Mouse (Mus musculus) small intestine, adult 2 months (tissue): ENCODE results near the gene Ppard. TPM values are rescaled to one million over a fixed set of nuclear protein-coding genes. Genes with fewer than 3 reads are reported as not detected.
A peak's percentile ranks its signal among the peaks of the same experiment; 100 is the strongest.
"Not testable (repeated sequence)": the region's sequence is repeated elsewhere in the genome, so short reads cannot be mapped to it uniquely, and the experiment has no call there.

Source experiments
- H3K27ac ChIP-seq: fragments of 200-500 bp; 2 replicates; pipeline ENCODE4 v1.5.1; 2012; ENCODE audit warnings: low read depth, low read length, control low read depth, inconsistent platforms; ENCODE audit not compliant: insufficient read depth
- H3K27me3 ChIP-seq: fragments of 200-500 bp; 2 replicates; pipeline ENCODE4 v1.6.1; 2012; ENCODE audit warnings: mild to moderate bottlenecking, moderate library complexity, low read length, inconsistent platforms; ENCODE audit not compliant: control insufficient read depth, insufficient read depth
- H3K36me3 ChIP-seq: fragments of 200-500 bp; 2 replicates; pipeline ENCODE4 v1.6.1; 2012; ENCODE audit warnings: mild to moderate bottlenecking, low read length, control low read depth, inconsistent platforms; ENCODE audit not compliant: control insufficient read depth, insufficient read depth
- H3K4me1 ChIP-seq: fragments of 200-500 bp; 2 replicates; pipeline ENCODE4 v1.6.1; 2012; ENCODE audit warnings: low read length, inconsistent platforms, mixed read lengths; ENCODE audit not compliant: control insufficient read depth, insufficient read depth, insufficient read length
- H3K4me3 ChIP-seq: fragments of 200-500 bp; 2 replicates; pipeline ENCODE4 v1.5.1; 2012; ENCODE audit warnings: low read depth, mild to moderate bottlenecking, control low read depth, inconsistent platforms, low read length, moderate library complexity
- CTCF ChIP-seq: fragments of 200-500 bp; IDR thresholded peaks from 2 replicates; pipeline ENCODE4 v1.5.1; 2012; ENCODE audit warnings: low read depth, mild to moderate bottlenecking, control low read depth, inconsistent platforms, low read length, moderate library complexity, mixed read lengths; ENCODE audit not compliant: insufficient replicate concordance, insufficient read length; ENCODE audit errors: extremely low read depth
- POLR2A ChIP-seq: fragments of 200-500 bp; IDR thresholded peaks from 2 replicates; pipeline ENCODE4 v1.6.1; 2012; ENCODE audit warnings: low read depth, mild to moderate bottlenecking, control low read depth, inconsistent platforms, low read length, moderate library complexity
- WGBS: fragments of 180-500 bp; shearing (Covaris S2); methylation state at CpG from one replicate; pipeline ENCODE4 v1.1.7; 2018; 5-methylcytosine and 5-hydroxymethylcytosine counted together
- polyA plus RNA-seq: library from polyadenylated mRNA; depleted of rRNA; stranded (reverse); fragments of >200 nt; gene quantifications from 2 replicates; pipeline ENCODE4 v1.2.3, GENCODE M21; 2012

Gene Ppard
- polyA plus RNA-seq, 1 experiment = 203 TPM

- under 1% methylated on average over 11 of the region's 11 CpGs for WGBS
- H3K4me1 ChIP-seq = peaks cover 6% of the 10 kb centered on the region; the same call in 1 of the 2 replicates
- peaks cover 16% of the 10 kb centered on the region for H3K36me3 ChIP-seq
- H3K27me3 ChIP-seq = no peaks in the 10 kb centered on the region
- TF ChIP-seq POLR2A (no peak), CTCF (peak; percentile 7; the same call in 1 of the 2 replicates)
- peak overlapping the region; percentile 82 for H3K4me3 ChIP-seq
- H3K27ac ChIP-seq = 0 out of 2 replicates have a peak overlapping the region, but pooled peaks have one; percentile 17
Measured at GRCm38 (mm10) chr17:28313880-28314225, 81.4 kb downstream of the Ppard start.

GRCm38 (mm10) chr17:28315611-28316160, 83.2 kb downstream of the Ppard start:
- Histone ChIP-seq H3K36me3 (peaks cover 18% of the 10 kb centered on the region), H3K27me3 (no peaks in the 10 kb centered on the region), H3K4me3 (no peak overlapping the region), H3K4me1 (peaks cover 6% of the 10 kb centered on the region; the same call in 1 of the 2 replicates), H3K27ac (no peak overlapping the region)
- TF ChIP-seq POLR2A = no peak
- TF ChIP-seq CTCF = no peak
- WGBS = 97% methylated on average over 20 of the region's 20 CpGs

DNA sequence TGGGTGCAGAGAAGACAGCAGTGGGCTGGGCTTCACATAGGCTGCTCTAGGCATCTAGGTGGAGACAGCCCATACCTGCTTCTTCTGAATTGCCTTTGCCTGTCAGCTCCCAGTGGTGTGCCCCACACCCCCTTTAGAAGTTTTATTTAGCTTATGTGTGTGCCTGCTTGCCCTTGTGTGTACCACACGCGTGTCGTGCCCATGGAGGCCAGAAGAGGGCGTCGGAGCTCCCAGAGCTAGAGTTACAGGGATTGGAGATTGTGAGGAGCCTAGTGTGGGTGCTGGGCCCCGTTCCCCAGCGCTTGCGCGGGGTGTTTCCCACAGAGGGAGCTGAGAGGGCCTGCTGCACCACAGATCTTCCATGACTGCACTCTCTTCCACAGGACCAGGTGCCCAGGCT, 84.0 kb downstream of the Ppard start:
- TF ChIP-seq CTCF (no peak), POLR2A (no peak)
- H3K27me3 ChIP-seq = no peaks in the 10 kb centered on the region
- WGBS = 93% methylated on average over 9 of the region's 9 CpGs
- H3K36me3 ChIP-seq = peaks cover 18% of the 10 kb centered on the region
- peaks cover 6% of the 10 kb centered on the region; the same call in 1 of the 2 replicates for H3K4me1 ChIP-seq
- no peak overlapping the region for H3K4me3 ChIP-seq
- no peak overlapping the region for H3K27ac ChIP-seq

- Histone ChIP-seq H3K27me3 (no peaks in the 10 kb centered on the region), H3K4me3 (no peak overlapping the region), H3K4me1 (peaks cover 6% of the 10 kb centered on the region; the same call in 1 of the 2 replicates), H3K27ac (no peak overlapping the region), H3K36me3 (peaks cover 18% of the 10 kb centered on the region)
- WGBS = 75% methylated on average over 8 of the region's 8 CpGs
- TF ChIP-seq POLR2A = no peak
- no peak for TF ChIP-seq CTCF
Measured at GRCm38 (mm10) chr17:28317091-28317490, 84.6 kb downstream of the Ppard start.

- no peaks in the 10 kb centered on the region for H3K27me3 ChIP-seq
- WGBS = 93% methylated on average over 9 of the region's 9 CpGs
- H3K27ac ChIP-seq = no peak overlapping the region
- TF ChIP-seq POLR2A (no peak), CTCF (no peak)
- H3K4me3 ChIP-seq = no peak overlapping the region
- H3K4me1 ChIP-seq = peaks cover 6% of the 10 kb centered on the region; the same call in 1 of the 2 replicates
- peaks cover 20% of the 10 kb centered on the region for H3K36me3 ChIP-seq
Measured at GRCm38 (mm10) chr17:28317725-28318124, 85.2 kb downstream of the Ppard start.

- no peaks in the 10 kb centered on the region for H3K27me3 ChIP-seq
- no peak overlapping the region for H3K27ac ChIP-seq
- peaks cover 23% of the 10 kb centered on the region for H3K36me3 ChIP-seq
- H3K4me1 ChIP-seq = no peaks in the 10 kb centered on the region
- TF ChIP-seq POLR2A = no peak
- TF ChIP-seq CTCF = no peak
- H3K4me3 ChIP-seq = no peak overlapping the region
- WGBS = 94% methylated on average over 4 of the region's 4 CpGs
Measured at GRCm38 (mm10) chr17:28321700-28322099, 89.2 kb downstream of the Ppard start.

DNA sequence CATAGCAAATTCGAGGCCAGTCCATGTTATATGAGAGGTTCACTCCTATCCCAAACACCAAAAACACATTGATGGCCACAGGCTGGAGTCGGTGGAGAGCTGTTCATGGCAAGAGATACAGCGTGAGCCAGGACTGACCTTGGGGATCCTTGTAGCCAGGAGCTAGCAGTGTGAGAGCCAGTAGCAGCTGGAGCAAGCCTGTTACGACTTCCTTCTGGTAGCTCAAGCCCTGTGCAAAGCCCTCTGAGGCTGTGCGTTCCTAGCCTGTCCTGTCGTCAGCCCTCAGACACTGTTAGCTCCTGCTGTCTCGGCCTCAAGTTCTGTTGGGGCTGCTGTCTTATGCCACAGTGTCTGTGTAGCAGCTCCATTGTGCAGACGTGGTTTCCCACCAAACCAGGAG, 91.3 kb downstream of the Ppard start:
- Histone ChIP-seq H3K27ac (no peak overlapping the region), H3K27me3 (no peaks in the 10 kb centered on the region), H3K4me3 (no peak overlapping the region), H3K36me3 (peaks cover 8% of the 10 kb centered on the region; the same call in 1 of the 2 replicates), H3K4me1 (peaks cover 6% of the 10 kb centered on the region; the same call in 1 of the 2 replicates)
- WGBS = 92% methylated on average over 8 of the region's 8 CpGs
- no peak for TF ChIP-seq POLR2A
- TF ChIP-seq CTCF = no peak

- 96% methylated on average over 7 of the region's 7 CpGs for WGBS
- H3K4me1 ChIP-seq = not testable (repeated sequence)
Measured at GRCm38 (mm10) chr17:28324416-28324815, 91.9 kb downstream of the Ppard start.

More at GRCm38 (mm10) chr17:28324416-28324815, 91.9 kb downstream of the Ppard start:
- H3K36me3 ChIP-seq = peaks cover 12% of the 10 kb centered on the region
- not testable (repeated sequence) for H3K27me3 ChIP-seq, H3K4me3 ChIP-seq, H3K27ac ChIP-seq
